Mouse (Mus musculus): ENCODE results near the gene Gnpat. TPM values are rescaled to one million over a fixed set of nuclear protein-coding genes. Genes with fewer than 3 reads are reported as not detected.

The Gnpat gene
- polyA plus RNA-seq, 1 experiment from 2014 or later: 99.0 TPM

DNA sequence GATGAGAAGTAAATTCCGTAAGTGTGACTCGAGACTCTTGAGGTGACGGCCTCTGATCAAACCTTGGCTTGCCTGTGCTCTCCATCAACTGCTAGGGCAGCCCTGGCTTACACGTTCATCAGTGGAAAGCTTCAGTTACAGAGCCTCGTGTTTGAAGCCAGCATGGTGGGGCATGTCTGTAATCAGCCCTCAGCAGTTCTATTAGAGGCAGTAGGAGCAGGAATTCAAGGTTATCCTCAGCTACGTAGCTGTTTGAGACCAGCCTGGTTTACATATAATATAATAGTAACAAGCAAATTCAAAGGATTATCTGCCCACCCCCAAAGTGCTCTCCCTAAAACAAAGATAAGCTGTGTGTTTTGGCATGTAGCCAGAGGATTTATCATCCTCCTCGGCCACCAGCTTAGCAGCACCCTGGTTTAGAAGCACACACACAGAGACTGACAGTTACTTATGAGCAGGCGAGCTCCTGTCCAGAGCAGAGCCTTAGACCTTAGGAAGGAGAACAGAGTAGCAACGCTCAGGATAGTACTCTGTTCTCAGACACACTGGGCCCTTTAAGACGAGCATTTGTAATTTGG, 16.2 kb downstream of the Gnpat start:
- WGBS: 62% methylated on average over 10 of the region's 10 CpGs
- ATAC-seq (ENCODE audit: low read depth): no peak
- Histone ChIP-seq H3K4me1 (replicated peaks; ENCODE audit: control insufficient read depth, insufficient read depth, low read length) (no peaks in the 10 kb centered on the region), H3K27ac (ENCODE audit: low read length) (no peak overlapping the region), H3K27me3 (ENCODE audit: control insufficient read depth, insufficient read depth, low read depth, low read length) (no peaks in the 10 kb centered on the region), H3K9me3 (ENCODE audit: control insufficient read depth, low read length) (no peaks in the 10 kb centered on the region), H3K4me2 (ENCODE audit: low read depth, low read length) (no peak overlapping the region), H3K4me3 (ENCODE audit: low read length) (no peak overlapping the region), H3K9ac (ENCODE audit: low read length) (no peak overlapping the region), H3K36me3 (ENCODE audit: control insufficient read depth, insufficient read depth, low read length) (peaks cover 54% of the 10 kb centered on the region)

DNA sequence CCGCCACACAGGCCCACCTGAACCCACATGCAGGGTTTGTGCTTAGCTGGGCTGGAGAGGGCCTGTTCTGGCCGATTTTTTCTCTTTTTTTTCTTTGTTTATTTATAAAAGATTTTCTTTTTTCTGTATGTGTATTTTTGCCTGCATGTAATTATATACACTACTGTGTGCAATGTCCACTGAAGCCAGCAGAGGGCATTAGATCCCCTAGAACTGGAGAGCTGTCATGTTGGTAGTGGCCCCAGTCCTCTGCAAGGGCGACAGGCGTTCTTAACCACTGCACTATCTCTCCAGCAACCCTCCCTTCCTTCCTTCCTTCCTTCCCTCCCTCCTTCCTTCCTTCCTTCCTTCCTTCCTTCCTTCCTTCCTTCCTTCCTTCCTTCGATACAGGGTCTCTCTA, 25.6 kb downstream of the Gnpat start:
- Histone ChIP-seq H3K27me3 (ENCODE audit: control insufficient read depth, insufficient read depth, low read depth, low read length) (no peaks in the 10 kb centered on the region), H3K4me2 (ENCODE audit: low read depth, low read length) (no peak overlapping the region), H3K27ac (ENCODE audit: low read length) (no peak overlapping the region), H3K4me1 (replicated peaks; ENCODE audit: control insufficient read depth, insufficient read depth, low read length) (no peaks in the 10 kb centered on the region), H3K4me3 (ENCODE audit: low read length) (no peak overlapping the region), H3K9ac (ENCODE audit: low read length) (no peak overlapping the region), H3K36me3 (ENCODE audit: control insufficient read depth, insufficient read depth, low read length) (peaks cover 64% of the 10 kb centered on the region), H3K9me3 (ENCODE audit: control insufficient read depth, low read length) (peaks cover 9% of the 10 kb centered on the region)
- no peak for ATAC-seq (ENCODE audit: low read depth)
- WGBS: 95% methylated on average over 5 of the region's 5 CpGs

DNA sequence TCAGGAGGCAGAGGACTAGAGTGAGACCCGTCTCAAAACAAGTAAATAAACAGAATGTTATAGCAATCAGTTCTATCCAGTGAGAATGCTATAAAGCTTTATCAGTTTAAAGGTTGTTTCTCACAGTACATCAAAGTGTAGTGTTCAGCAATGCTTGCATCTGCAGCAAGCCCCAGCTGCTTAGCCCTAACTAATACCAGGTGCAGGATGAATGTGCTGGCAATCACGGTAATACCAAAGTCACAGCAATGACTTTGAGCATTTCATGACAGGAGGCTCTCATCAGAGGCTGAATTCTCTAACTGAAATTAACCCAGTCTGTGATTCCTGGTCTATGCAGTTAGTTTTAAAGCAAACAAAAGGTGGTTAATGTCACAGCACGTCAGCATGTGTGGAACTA, 29.8 kb downstream of the Gnpat start:
- no peaks in the 10 kb centered on the region for H3K27me3 ChIP-seq (ENCODE audit: control insufficient read depth, insufficient read depth, low read depth, low read length)
- H3K36me3 ChIP-seq (ENCODE audit: control insufficient read depth, insufficient read depth, low read length): peaks cover 41% of the 10 kb centered on the region
- no peak overlapping the region for H3K4me2 ChIP-seq (ENCODE audit: low read depth, low read length)
- WGBS: 61% methylated on average over 3 of the region's 3 CpGs
- ATAC-seq (ENCODE audit: low read depth): no peak
- H3K4me3 ChIP-seq (ENCODE audit: low read length): no peak overlapping the region
- peaks cover 17% of the 10 kb centered on the region for H3K4me1 ChIP-seq (replicated peaks; ENCODE audit: control insufficient read depth, insufficient read depth, low read length)
- H3K9ac ChIP-seq (ENCODE audit: low read length): no peak overlapping the region
- no peak overlapping the region for H3K27ac ChIP-seq (ENCODE audit: low read length)
- H3K9me3 ChIP-seq (ENCODE audit: control insufficient read depth, low read length): peaks cover 9% of the 10 kb centered on the region

DNA sequence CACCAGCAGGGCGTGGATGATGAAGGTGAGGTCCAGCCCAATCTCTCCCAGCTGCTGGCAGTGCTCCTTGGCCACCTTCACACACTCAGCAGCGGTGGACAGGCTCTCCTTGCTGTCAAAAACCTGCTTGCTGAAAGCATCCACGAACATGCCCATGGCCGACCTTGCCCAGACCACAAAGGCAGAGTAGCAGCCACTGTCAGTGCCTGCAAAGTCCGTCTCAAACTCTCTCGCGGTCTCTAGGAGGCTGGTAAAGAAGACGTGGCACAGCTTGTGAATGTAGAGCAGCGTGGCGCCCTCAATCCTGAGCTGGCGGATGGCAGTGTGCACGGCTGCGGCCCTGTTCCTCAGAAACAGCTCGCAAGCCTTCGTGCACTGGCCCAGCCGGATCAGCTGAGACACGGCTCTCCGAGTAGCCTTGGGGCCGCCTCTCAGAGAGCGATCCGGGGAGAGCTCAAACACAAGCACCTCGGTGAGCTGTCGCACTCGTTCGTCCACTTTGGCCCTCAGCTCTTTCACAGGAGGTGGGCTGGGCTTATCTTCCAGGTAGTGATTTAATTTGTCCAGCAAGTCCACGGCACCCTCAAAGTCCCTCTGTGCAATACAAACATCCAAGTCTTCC, 33.3 kb downstream of the Gnpat start:
- Histone ChIP-seq H3K27me3 (ENCODE audit: control insufficient read depth, insufficient read depth, low read depth, low read length) (no peaks in the 10 kb centered on the region), H3K4me1 (replicated peaks; ENCODE audit: control insufficient read depth, insufficient read depth, low read length) (peaks cover 24% of the 10 kb centered on the region), H3K9ac (ENCODE audit: low read length) (peak overlapping the region; percentile 85), H3K27ac (ENCODE audit: low read length) (peak overlapping the region; percentile 84), H3K4me3 (ENCODE audit: low read length) (peak overlapping the region; percentile 95), H3K36me3 (ENCODE audit: control insufficient read depth, insufficient read depth, low read length) (peaks cover 22% of the 10 kb centered on the region), H3K9me3 (ENCODE audit: control insufficient read depth, low read length) (no peaks in the 10 kb centered on the region), H3K4me2 (ENCODE audit: low read depth, low read length) (peak overlapping the region; percentile 87)
- WGBS: 56% methylated on average over 26 of the region's 26 CpGs
- peak; percentile 49 for ATAC-seq (ENCODE audit: low read depth)

DNA sequence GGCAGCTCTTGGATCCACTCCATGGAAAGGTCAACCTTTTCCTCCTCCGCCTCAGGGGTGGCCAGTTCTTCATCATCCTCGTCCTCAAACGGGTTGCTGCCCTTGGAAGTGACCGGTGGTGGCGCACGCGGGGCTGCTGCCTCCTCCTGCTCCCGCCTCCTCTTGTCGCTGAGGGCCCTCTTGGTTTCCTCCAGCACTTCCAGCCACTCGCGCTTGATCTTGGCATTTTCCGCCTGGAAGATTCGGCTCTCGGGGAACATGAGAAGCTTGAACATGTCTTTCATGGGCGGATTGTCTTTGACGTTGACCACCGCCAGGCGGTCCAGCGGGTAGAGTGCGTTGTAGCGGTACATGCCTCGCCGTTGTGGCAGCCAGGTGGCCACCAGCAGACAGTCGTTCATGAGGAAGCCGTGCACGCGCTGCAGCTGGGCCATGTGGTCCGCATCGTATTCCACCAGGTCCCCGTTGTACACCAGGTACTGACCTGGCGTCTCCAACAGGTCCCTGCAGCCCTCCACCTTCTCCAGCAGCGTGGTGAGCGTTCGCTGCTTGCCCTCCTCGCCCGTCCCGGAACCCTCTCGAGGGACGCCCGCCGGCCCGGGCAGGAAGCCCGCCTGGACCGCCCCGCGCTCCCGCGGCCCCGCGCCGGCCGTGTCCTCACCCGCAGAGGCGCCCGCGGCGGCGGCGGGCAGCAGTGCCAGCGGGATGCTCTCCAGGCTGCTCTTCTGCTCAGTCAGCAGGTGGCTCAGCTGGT, 34.0 kb downstream of the Gnpat start:
- Histone ChIP-seq H3K36me3 (ENCODE audit: control insufficient read depth, insufficient read depth, low read length) (peaks cover 25% of the 10 kb centered on the region), H3K27me3 (ENCODE audit: control insufficient read depth, insufficient read depth, low read depth, low read length) (no peaks in the 10 kb centered on the region), H3K9me3 (ENCODE audit: control insufficient read depth, low read length) (no peaks in the 10 kb centered on the region), H3K4me2 (ENCODE audit: low read depth, low read length) (peak overlapping the region; percentile 87), H3K4me1 (replicated peaks; ENCODE audit: control insufficient read depth, insufficient read depth, low read length) (peaks cover 24% of the 10 kb centered on the region), H3K9ac (ENCODE audit: low read length) (peak overlapping the region; percentile 85), H3K27ac (ENCODE audit: low read length) (peak overlapping the region; percentile 86), H3K4me3 (ENCODE audit: low read length) (peak overlapping the region; percentile 95)
- ATAC-seq (ENCODE audit: low read depth): peak; percentile 64
- 1% methylated on average over 57 of the region's 60 CpGs for WGBS

DNA sequence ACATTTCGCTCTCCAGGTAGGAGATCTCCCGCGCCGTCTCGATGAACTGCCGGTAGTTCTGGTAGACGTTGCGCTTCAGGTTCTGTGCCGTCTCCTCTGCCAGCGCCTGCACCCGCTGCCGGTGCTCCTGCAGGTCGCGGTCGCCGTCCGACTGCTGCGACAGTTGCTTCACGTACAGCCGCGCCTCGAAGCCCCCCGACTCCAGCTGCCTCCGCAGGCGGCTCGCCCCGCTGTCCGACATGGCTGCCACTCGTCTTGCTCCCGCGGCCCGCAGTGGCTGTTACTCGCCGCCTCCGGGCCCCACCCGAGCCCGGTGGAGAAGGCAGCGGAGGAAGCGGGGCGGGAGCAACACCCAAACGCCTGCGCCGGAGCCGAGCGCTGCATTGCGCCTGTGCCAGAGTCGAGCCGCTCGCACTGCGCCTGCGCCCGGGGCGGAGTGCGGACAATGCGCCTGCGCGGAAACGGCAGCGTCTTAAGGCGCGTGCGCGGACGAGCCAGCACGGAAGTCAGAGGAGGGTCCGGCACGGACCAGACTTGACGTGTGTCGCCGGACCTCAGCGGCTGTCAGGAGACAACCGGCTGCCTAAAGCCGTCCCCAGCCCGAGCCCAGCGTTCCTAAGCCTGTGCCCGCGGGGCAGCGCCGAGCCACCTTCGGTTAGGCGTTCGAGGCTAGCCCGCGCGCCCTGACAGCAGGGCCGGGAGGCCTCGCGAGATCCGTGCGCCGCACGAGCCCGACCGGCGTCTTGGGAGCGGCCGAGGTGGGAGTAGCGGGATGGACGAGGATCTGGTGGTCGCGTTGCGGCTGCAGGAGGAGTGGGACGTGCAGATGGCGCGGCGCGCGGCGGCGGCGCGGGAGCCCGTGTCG, 34.8 kb downstream of the Gnpat start, which contains the start of the genes Exoc8 and Sprtn:
Gene Exoc8 (minus strand): TSS at position 320 of the 865 bp plus-strand sequence.
Gene Sprtn (plus strand): TSS at position 501 of the 865 bp plus-strand sequence.
- Histone ChIP-seq H3K9me3 (ENCODE audit: control insufficient read depth, low read length) (no peaks in the 10 kb centered on the region), H3K27ac (ENCODE audit: low read length) (peak within 1 kb of the TSS; percentile 86), H3K4me3 (ENCODE audit: low read length) (peak within 1 kb of the TSS; percentile 95), H3K4me2 (ENCODE audit: low read depth, low read length) (peak within 1 kb of the TSS; percentile 89), H3K4me1 (replicated peaks; ENCODE audit: control insufficient read depth, insufficient read depth, low read length) (peaks cover 24% of the 10 kb centered on the region), H3K9ac (ENCODE audit: low read length) (peak within 1 kb of the TSS; percentile 89), H3K27me3 (ENCODE audit: control insufficient read depth, insufficient read depth, low read depth, low read length) (no peaks in the 10 kb centered on the region), H3K36me3 (ENCODE audit: control insufficient read depth, insufficient read depth, low read length) (peaks cover 31% of the 10 kb centered on the region)
- ATAC-seq (ENCODE audit: low read depth): peak; percentile 88
- under 1% methylated on average over 104 of the region's 114 CpGs for WGBS

DNA sequence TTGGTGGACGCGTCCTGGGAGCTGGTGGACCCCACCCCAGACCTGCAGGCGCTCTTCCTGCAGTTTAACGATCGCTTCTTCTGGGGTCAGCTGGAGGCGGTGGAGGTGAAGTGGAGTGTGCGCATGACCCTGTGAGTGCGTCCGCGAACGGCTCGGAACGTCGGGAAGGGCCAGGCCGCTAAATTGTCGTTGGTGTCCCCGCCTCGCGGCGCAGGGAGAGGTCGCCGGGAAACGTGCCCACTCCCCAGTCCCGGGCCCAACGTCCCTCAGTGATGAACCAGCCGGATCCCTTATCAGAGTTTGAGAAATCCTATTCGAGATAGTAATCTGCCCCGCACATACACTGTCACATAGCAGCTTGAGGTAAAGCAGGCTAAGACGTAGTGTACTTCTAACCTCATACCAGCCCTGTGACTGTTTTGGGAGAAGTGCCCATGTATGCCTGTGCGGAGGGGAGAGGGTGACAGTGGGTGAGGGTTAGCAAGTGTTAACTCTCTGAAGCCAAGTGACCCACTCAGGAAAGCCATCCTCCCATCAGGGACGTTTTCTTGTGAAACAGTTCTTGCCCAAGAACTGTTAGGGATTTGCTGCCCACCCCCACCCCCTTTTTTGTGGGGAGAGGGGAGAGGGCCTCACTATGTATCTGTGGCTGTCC, 35.5 kb downstream of the Gnpat start:
- 3% methylated on average over 31 of the region's 31 CpGs for WGBS
- Histone ChIP-seq H3K4me2 (ENCODE audit: low read depth, low read length) (peak overlapping the region; percentile 89), H3K9ac (ENCODE audit: low read length) (peak overlapping the region; percentile 89), H3K4me3 (ENCODE audit: low read length) (peak overlapping the region; percentile 95), H3K9me3 (ENCODE audit: control insufficient read depth, low read length) (no peaks in the 10 kb centered on the region), H3K4me1 (replicated peaks; ENCODE audit: control insufficient read depth, insufficient read depth, low read length) (peaks cover 24% of the 10 kb centered on the region), H3K27me3 (ENCODE audit: control insufficient read depth, insufficient read depth, low read depth, low read length) (no peaks in the 10 kb centered on the region), H3K36me3 (ENCODE audit: control insufficient read depth, insufficient read depth, low read length) (peaks cover 35% of the 10 kb centered on the region), H3K27ac (ENCODE audit: low read length) (no peak overlapping the region)
- no peak for ATAC-seq (ENCODE audit: low read depth)

DNA sequence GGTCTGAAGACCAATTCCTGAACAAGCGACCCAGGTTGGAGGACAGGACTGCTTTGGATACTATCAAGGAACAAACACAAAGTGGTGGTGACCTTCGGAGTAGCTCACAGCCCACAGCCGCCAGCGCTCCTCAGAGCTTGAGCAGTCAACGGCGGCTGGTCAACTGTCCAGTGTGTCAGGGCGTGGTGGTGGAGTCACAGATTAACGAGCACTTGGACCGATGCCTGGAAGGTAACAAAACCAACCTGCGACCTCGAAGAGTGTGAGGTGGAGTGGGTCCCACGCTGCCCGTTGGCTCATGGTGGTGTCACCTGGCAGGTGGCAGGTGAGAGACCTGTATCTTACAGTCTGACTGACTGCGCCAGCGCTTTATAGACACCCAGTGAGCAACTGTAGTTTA, 40.4 kb downstream of the Gnpat start:
- no peaks in the 10 kb centered on the region for H3K9me3 ChIP-seq (ENCODE audit: control insufficient read depth, low read length)
- no peaks in the 10 kb centered on the region for H3K27me3 ChIP-seq (ENCODE audit: control insufficient read depth, insufficient read depth, low read depth, low read length)
- no peak overlapping the region for H3K4me3 ChIP-seq (ENCODE audit: low read length)
- peaks cover 7% of the 10 kb centered on the region for H3K4me1 ChIP-seq (replicated peaks; ENCODE audit: control insufficient read depth, insufficient read depth, low read length)
- H3K27ac ChIP-seq (ENCODE audit: low read length): no peak overlapping the region
- peaks cover 40% of the 10 kb centered on the region for H3K36me3 ChIP-seq (ENCODE audit: control insufficient read depth, insufficient read depth, low read length)
- WGBS: 90% methylated on average over 15 of the region's 15 CpGs
- ATAC-seq (ENCODE audit: low read depth): no peak
- H3K4me2 ChIP-seq (ENCODE audit: low read depth, low read length): no peak overlapping the region
- H3K9ac ChIP-seq (ENCODE audit: low read length): no peak overlapping the region

Data from lung, embryonic 16.5 days (tissue).